Mouse (Mus musculus): Measurements from ENCODE around the gene Kcp.

Kcp gene

DNA sequence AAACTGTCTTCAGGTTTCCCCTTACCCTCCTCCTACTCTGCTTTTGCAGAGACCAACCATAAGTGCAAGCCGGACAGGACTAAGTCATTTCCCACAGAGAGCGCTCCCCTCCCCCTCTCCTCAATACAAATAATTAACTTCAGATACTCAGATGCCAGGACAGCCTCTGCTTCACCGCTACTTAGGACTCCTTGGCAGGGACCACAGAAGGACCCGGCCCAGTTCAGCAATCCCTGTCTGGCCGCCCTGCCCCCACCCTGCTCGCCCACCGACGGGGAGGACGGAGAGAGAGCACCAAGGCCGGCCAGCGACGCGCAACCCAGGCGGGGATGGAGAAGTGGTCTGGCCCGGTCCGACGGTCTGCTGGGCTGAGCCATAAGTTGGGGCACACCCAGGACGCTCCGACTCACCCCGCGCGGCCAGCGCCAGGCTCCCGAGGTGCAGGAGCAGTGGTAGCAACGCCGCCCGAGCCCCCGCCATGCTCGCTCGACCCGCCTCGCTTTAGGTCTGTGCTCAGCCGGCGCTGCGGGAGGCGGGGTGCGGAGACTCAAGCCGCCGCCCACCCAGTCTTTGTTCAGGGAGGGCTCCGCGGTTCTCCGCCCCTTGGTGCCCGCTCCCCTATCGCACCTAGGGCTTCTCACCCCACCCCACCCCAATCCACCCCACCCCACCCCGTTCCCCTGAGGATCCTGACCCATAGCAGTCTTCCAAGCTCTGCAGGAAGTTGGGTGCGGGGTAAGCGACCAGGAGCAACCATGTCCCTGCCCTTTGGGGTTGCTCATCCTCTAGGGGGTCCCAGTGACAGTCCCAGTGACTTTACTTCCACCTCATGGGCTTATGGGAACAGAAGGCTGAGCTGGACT lies at the start of gene Kcp:
Kcp (minus strand) TSS at position 506 of the 863 bp plus-strand sequence.
- no peak for DNase-seq (ENCODE audit: low read depth, low spot score)

DNA sequence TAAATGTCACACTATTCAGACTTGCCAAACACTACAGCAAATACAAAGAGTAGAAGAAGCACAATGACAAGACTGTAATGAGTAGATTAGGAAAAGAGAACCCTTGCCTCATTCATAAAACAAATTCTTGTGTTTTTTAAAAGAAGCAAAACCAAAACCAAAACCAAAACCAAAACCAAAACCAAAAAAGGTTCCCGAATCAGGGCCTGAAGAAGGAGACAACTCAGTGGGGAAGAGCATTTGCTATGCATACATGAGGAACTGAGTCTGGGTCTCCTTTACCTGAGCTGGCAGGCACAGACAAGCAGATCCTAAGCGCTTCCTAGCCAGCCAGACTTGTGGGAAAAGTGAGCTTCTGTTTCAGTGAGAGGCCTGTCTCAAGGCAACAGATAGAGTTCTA lies 49.4 kb upstream of the Kcp start:
- DNase-seq (ENCODE audit: low read depth, low spot score): no peak

DNA sequence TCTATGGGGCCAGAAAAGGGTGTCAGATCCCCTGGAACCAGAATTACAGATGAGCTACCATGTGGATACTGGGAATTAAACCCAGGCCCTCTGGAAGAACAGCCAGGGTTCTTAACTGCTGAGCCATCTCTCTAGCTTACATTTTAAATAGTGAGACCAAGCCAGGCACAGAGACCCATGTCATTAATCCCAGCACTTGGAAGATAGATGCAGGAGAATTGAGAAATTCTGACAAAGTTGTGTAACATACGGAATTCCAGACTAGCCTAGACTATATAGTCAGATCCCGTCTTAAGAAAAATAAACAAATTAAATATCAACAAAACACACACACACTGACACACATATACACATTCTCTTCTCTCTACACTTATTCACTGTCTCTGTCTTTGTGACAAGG lies 44.8 kb upstream of the Kcp start:
- DNase-seq (ENCODE audit: low read depth, low spot score): no peak

DNA sequence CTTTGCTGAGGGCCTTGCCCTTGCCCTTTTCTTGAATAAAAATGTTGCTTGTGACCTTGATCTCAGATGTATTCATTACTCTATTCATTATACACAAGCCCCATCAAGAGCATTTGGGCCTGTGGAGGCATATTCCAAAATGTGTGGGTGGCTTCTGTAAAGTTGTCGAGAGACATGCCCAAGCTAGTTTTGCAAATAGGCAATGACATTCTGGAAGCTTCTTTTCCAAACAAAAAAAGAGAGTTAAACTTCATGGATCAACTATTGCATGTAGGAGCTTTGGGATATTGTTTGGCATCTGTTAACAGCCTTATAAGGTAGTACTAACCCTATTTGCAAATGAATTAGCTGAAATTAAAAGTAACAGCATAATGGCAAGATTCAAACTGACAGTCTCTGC lies 40.3 kb upstream of the Kcp start:
- DNase-seq (ENCODE audit: low read depth, low spot score): no peak

DNA sequence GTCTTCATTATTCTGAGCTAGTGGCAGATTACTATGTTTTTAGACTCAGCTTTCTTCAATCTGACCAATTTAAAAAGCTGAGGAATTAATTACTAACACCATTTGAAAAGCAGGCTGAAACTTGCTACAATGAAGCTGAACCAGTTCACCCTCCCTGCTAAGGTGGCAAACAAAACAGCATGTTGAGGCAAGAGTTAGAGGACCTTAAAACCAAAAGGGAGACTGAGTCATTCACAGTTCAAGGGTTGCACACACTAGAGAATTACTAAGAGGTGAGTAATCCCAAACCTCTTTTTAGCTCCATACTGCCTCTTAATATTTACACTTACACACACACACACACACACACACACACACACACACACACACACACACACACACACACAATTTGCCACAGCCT lies 39.8 kb upstream of the Kcp start:
- no peak for DNase-seq (ENCODE audit: low read depth, low spot score)

DNA sequence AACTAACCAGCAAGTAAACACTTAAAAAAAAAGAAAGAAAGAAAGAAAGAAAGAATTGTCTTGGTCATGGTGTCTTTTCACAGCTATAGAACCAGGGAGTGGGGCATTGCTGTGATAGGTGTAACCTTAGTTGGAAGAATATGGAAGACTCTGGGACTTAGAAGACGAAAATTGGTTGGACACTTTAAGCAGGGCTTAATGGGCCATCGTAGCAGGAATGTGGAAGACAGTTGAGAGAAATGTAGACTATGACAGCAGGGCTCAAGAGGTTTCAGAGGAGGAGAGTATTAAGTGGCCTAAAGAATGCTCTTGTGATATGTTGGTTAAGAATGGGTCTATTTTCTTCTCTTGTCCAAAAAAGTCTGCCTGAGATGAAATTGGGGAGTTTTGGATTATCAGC lies 37.9 kb upstream of the Kcp start:
- DNase-seq (ENCODE audit: low read depth, low spot score): no peak

DNA sequence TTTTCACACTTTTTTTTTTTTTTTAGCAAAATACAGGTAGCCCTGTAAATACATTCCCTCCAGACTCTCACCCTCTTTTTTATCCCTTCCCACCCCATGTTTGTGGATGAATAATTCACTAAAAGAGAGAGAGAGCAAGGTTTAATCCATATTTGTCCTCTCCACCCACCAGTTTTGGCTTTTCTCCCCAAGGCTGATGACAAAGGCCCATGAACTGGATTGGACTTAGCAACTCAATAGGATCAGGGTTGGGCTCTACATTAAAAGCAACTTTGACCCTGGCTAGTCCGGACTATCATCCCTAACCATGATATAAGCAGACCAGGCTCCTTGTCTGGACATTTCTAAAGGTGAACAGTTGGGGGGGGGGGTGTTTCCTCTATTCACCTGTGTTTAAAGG lies 33.2 kb upstream of the Kcp start:
- no peak for DNase-seq (ENCODE audit: low read depth, low spot score)

DNA sequence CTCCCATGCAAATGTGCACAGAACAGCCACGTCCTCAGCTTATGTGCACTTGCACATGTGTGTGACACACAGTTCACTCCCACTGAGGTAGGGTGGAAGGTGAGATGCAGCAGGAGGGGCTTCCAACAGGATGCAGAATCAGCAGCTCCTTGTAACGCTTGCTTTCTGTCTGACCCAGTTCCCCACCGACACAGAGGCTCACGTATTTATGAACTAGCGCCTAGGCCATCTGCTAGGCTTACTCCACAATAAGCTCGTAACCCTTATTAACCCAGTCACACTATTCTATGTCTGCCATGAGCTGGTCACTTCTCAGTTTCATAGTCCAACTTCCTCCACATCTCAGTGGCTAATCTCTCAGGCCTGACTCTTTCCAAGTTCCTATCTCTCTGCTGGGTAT lies 32.5 kb upstream of the Kcp start:
- DNase-seq (ENCODE audit: low read depth, low spot score): no peak

DNA sequence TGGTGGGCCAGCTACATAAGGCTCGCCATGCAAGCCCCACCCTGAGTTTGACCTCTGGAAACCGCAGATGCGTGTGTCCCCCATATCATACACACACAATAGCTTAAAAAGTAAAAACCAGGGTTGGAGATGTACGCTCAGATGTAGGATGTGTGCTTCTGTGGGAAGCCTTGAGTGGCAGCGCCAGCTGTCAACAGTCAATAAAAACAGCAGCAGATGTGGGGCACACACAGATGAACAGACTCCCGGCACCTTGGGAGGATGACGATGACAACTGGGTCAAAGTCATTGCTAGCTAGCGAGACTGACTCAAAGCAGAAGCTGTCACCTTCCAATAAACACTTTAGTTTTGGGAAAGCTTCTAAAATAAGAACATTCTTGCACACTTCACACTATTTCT lies 31.8 kb upstream of the Kcp start:
- no peak for DNase-seq (ENCODE audit: low read depth, low spot score)

DNA sequence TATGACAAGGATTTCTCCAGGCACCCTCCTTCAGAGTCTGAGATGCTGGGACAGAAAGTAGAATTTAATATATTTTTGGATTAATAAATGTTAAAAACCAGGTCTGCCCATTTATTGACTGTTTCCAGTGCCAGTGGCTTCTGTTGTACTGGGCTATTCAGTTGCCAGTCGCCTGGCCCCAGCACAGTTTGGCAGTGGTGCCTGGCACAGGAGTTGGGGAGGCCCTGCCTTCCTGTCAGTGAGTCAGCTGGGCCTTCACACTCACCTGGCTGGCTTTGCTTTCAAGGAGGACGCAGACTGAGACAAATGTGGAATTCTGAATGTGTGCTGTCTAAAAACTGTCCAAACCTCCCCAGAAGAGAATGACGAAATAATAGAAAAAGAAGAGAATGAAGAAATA lies 29.5 kb upstream of the Kcp start:
- DNase-seq (ENCODE audit: low read depth, low spot score): no peak

DNA sequence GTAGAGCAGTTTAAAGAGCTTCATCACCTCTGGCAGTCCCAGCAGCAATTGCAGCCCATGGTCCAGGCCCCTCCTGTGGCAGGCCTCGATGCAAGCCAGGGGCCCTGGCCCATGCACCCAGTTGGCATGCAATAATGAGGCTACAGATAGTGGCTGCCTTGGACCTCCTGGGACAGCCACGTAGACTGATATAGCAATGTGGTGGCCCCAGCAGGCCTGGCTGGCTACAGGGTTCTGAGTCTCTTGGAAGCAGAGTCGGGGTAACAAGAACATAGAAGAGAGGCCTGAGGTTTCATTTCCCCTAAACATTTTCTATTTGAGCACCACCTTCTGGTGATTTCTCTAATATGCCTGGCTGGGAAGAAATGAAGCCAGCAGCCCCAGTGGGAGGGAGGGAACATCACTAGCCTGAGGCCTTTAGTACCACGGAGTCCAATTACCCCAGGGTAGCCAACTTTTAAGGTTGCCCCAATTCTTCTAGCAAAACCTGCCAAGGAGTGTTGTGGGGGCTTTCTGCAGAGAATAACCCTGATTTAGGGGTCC lies 29.0 kb upstream of the Kcp start:
- DNase-seq (ENCODE audit: low read depth, low spot score): no peak

DNA sequence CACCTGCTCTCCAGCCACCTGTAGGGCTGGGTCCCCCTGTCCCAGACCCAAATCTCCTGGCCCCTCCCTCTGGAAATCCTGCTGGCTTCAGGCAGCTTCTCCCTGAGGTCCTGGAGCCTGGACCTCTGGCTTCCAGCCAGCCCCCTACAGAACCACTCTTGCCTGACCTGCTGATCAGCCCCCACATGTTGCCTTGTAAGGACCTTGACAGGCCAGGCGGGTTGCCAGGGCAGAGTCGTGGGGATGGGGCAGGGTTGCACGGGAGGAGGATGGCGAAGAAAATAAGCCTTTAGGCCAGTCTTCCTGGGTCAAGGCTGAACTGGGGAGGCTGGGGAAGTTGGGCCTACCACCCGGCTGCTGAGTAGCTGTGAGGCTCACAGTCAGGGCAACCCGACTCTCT lies 27.6 kb upstream of the Kcp start:
- DNase-seq (ENCODE audit: low read depth, low spot score): no peak

DNA sequence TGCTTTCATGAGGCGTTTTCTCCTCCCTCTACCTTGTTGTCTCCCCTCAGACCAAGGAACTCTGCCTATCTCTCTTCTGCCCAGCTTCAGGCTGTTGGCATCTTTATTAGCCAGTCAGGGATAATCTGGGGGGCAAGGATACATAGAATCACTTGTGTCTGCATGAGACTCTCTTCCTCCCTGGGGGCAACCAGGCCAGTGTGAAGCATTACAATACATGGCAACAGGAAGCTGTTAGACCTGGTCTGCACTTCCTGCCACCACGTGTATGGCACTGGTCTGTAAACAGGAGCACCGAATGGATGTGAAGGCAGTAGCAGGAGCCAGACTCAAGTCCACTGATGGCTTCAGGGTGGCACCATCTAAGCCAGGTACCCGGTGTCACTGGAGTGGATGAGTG lies 22.3 kb upstream of the Kcp start:
- no peak for DNase-seq (ENCODE audit: low read depth, low spot score)

DNA sequence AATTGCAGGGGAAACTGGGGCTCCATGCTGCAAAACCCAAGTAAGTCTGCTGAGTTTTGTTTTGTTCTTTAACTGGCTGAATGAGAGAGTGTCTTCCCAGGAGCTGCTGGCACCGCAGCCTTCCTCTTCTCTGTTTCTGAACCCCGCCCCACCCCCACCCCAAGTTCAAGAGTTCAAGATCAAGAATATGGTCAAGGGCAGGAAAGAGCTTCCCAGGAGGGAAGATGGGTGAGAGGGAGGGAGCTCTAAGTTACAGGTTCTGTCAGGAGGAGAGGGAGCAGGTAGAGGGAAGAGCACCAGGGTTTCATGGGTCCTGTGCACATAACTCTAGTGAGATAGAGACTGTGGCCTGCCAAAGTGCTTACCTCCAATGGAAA lies 21.7 kb upstream of the Kcp start:
- no peak for DNase-seq (ENCODE audit: low read depth, low spot score)

DNA sequence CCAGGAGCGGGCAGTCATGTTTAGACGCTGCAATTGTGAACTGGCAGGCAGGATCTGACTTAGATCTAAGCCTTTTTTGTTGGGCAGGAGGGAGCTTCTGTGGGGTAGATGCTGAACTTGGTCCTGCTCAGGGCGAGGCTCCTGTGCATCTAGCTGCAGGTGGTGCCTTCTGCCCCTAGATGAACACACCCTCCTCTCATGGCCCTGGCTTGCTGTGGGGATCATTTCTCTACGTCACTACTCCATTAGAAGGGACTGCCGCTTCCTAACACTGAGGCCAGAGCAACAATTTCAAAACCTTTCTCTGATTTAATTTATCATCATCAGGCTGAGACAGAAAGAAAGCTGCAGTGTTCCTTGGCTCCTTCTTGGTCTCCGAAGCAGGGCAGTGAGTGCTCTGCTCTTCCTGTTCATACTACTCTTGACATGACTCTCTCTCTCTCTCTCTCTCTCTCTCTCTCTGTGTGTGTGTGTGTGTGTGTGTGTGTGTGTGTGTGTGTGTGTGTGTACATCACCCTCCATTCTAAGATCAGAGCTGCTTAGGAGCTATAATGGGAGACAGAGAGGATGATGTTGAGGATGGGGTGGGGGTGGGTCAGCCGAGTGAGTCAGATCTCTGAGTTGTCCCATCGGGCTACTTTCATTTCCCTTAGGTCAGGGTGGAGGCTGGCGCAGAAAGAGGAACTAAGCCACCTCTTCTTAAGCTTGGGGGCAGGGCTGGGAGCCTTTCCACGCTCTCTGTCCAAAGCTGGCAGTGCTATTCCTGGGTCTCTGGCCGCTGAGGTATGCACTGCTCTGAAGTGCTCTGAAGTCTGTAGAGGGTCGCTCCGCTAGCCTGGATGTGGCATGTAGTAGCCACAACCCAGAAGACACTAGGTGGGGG lies 21.1 kb upstream of the Kcp start:
- DNase-seq (ENCODE audit: low read depth, low spot score): no peak

DNA sequence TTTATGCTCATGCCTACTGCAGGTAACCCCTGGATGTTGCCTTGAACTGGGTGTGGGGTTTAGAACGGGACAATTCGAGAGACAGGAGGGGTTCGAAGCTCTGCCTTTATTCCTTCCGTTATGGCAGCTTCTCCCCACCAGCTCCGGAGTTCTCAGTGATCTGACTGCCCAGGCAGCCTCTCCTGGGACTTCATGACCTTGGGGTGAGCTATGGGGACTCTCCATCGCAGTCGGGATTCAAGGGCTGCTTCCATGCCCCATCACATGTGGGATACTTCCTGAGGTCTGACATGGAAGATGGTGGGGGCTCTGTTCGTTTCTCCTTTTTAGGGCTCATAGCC lies 20.4 kb upstream of the Kcp start:
- no peak for DNase-seq (ENCODE audit: low read depth, low spot score)

DNA sequence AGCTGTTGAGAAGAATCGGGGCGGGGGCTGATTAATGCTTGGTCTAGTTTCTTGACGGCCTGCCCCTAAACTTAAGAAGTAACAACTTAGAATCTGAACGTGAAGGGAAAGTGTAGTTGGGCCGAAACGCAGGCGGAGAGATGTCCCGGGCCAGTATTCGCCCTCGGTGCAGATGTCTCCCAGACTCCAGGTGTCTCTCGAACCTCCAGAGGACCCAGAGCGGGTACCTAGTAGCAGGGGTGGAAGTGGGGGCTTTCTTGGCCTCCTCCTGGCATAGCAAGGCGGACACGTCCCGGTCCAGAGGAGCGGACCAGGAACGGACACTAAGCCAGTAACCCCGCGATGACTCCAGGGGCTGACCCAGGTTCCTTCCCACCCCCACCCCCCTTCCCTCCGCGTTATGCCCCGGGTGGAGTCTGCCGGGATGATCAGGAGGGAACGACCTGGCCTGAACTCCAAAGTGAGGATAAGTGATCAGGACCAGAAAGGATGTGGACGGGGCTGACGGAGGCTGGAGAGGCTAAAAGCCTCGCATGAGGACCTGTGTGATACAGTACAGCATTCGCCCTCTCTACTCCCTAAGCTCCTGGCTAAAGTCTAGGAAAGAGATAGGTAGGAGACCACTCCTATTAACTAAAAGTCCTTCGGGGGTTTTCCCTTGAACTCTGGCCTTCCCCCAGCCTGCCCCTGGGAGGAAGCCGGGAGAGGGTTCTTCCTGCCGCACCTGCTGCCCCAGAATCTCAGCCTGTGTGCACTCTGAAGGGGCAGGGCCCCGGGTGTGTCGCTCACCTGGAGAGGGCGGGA lies 19.8 kb upstream of the Kcp start:
- no peak for DNase-seq (ENCODE audit: low read depth, low spot score)

DNA sequence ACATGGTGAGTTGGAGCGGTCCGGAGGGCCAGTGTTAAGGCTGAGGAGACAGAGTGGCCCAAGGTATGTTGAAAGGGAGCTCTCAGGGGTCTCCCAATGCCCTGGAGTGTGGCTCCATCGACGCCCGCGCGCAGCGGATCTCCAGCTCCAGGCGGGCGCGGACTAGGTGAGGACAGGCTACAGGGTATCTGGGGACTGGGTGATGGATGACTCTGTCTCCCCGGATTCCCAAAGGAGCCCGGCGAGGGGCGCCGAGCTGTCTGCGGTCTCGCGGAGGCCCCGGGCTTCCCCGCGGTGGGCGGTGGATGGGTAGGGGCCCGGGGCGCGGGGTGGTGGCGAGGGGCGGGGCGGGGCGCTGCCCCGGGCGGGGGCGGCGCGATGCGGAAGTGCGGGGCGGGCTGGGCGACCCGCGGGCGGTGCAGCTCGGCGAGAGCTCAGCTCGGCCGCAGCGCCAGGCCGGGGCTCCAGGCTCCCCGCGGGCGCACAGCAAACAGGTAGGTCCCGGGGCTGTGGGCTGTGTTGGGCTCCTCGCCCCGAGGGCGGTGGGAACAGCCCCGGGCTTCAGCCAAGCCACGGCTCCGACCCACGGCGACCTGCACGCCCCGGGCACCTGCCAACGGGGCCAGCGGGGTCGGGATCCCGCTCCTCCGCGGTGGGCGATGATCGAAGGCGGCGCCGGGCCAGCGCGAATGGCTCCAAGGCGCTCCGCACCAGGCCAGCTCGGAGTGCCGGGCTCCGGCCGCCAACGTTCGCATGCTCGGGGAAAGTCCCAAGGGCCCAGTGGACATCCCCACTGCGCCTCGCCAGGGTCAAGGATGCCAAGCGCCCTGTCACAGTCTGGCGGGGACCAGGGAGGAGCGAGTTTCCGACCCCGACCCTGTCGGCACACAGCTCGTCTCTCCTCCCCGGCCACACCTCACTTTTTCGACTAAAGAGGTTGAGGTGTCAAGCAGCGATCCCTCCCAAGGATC lies 18.8 kb upstream of the Kcp start, which contains the start of gene Irf5:
Irf5 (plus strand) TSS at position 345 of the 971 bp plus-strand sequence.
- no peak for DNase-seq (ENCODE audit: low read depth, low spot score)

DNA sequence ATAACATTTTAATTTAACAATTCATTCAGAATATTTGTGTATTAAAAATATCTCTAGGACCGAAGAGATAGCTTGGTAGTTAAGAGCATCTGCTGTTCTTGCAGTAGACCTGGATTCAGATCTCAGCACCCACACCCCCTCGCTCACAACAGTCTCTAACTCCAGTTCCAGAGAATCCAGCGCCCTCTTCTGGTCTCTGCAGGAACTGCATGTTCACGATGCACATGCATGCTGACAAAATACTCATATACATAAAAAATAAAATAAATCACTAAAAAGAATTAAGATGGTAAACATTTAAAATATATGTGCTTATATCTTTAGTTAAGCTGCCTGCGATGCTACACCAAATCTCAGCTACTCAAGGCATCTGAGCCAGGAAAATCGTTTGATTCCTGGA lies 17.5 kb upstream of the Kcp start:
- DNase-seq (ENCODE audit: low read depth, low spot score): peak; percentile 8

DNA sequence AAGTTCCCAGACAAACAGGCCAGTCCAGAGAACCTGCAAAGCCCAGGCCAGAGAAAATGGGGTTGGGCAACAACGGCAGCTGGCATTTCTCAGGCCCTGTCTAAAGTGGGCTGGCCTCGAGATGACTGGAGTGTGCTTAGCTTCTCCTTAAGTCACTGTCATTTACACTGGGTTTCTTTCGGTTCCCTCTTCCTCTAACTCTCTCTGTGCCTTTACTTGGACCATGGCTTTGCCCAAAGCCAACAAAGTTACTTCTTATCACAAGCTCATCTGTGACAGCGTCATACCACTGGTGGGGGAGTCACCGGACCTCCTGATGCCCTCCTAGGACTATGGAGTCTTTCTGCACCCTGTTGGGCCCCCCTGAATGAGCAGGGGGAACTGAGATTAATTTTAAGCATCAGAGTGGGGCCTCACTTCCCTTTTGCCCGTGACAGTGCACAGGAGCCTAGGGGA lies 16.3 kb upstream of the Kcp start:
- no peak for DNase-seq (ENCODE audit: low read depth, low spot score)
